Mouse (Mus musculus): Measurements from ENCODE around the gene 1700020N01Rik. TPM values are rescaled to one million over a fixed set of nuclear protein-coding genes. Genes with fewer than 3 reads are reported as not detected.
A peak's percentile ranks its signal among the peaks of the same experiment; 100 is the strongest.

Gene 1700020N01Rik
- polyA plus RNA-seq, 1 experiment from 2014 or later: not detected

DNA sequence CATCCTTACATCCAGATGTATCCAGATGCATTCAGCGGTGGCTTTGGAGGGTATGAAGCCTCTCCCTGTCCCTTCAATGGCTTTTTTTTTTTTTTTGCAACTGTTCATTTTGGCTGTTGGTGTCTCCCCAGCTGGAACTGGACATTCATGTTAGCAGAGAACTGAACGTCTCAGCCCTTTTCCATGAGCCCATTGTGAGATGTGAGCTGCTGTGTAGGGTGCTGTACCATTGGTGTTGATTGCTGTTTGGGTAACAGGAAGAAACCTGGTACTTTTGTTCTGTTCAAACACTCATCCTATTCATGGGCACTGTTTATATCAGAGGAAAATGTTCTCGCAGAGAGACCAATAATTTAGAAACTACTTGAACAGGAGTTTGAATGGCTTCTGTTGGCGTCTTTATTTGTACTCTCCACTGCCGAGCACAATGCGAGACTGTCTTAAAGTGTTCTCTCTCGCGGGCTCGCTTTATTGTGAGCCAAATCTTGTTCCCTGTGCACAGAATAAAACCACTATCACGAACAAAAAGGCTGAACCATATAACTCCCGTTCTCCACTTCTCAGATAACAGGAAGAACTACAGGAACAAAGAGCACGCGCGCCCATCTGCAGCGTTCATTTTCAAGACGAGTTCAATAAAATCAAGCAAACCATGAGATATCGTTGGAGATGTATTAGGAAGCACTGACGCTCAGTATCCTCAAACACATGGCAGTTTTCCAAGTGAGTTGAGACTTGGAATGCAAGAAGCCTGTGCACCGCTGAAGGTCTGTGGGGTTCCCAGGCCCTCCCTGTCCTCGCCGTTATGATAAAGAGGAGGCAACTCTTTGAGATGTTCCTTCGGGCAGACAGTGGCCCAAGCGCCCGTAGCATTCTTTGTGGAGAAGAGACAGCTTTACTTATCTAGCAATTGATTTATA is 59.7 kb downstream of the 1700020N01Rik start:
- no peak overlapping the region for H3K4me2 ChIP-seq (ENCODE audit: low read depth, low read length)
- H3K9me3 ChIP-seq (ENCODE audit: control insufficient read depth, low read length): no peaks in the 10 kb centered on the region
- WGBS: 85% methylated on average over 24 of the region's 24 CpGs

GRCm38 (mm10) chr10:21653469-21653868 is 60.5 kb downstream of the 1700020N01Rik start:
- no peaks in the 10 kb centered on the region for H3K36me3 ChIP-seq (ENCODE audit: control insufficient read depth, insufficient read depth, low read length)
- no peak overlapping the region for H3K4me3 ChIP-seq (ENCODE audit: low read length)
- H3K4me2 ChIP-seq (ENCODE audit: low read depth, low read length): no peak overlapping the region
- ATAC-seq: no peak
- 90% methylated on average over 7 of the region's 7 CpGs for WGBS
- no peaks in the 10 kb centered on the region for H3K9me3 ChIP-seq (ENCODE audit: control insufficient read depth, low read length)
- H3K9ac ChIP-seq (ENCODE audit: low read depth, low read length): no peak overlapping the region
- no peaks in the 10 kb centered on the region for H3K4me1 ChIP-seq (ENCODE audit: control insufficient read depth, insufficient read depth, low read length)
- H3K27me3 ChIP-seq (replicated peaks; ENCODE audit: control insufficient read depth, insufficient read depth, low read length): no peaks in the 10 kb centered on the region
- H3K27ac ChIP-seq (ENCODE audit: low read length): no peak overlapping the region

More for the DNA sequence above, 59.7 kb downstream of the 1700020N01Rik start:
- Histone ChIP-seq H3K4me3 (ENCODE audit: low read length) (no peak overlapping the region), H3K27me3 (replicated peaks; ENCODE audit: control insufficient read depth, insufficient read depth, low read length) (no peaks in the 10 kb centered on the region), H3K36me3 (ENCODE audit: control insufficient read depth, insufficient read depth, low read length) (no peaks in the 10 kb centered on the region), H3K27ac (ENCODE audit: low read length) (no peak overlapping the region), H3K4me1 (ENCODE audit: control insufficient read depth, insufficient read depth, low read length) (no peaks in the 10 kb centered on the region), H3K9ac (ENCODE audit: low read depth, low read length) (no peak overlapping the region)
- no peak for ATAC-seq

DNA sequence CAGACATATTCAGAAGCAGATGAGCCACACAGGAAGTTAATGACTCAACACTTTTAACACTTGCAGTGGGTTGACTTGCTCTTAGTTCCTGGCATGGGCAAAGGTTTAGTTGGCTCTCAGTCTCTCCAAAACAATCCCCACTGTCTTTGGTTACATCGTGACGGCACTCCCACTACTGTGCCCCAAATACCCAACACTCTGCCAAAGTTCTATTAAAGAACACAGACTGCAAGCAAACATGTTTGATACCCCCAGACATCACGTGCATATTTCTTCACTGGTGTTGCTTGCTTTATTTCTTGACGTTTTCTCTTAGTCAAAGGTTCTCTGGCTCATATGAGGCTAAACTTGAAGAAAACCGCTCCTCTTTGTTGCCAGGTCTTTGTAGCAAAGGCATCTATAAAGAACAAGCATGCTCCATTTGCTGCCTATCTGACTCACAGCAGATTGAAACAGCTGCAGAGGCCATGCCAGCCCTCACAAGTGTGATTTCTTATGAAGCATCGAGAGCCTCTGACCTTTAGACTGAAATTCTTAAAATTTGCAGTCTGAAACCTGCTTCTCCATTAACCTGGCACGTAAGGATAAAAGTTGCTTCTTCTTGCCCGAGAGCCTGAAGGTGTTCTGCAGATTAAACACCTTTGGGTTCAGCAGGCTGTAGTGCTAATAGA is 66.8 kb downstream of the 1700020N01Rik start:
- 82% methylated on average over 8 of the region's 8 CpGs for WGBS
- Histone ChIP-seq H3K9ac (ENCODE audit: low read depth, low read length) (no peak overlapping the region), H3K4me1 (ENCODE audit: control insufficient read depth, insufficient read depth, low read length) (no peaks in the 10 kb centered on the region), H3K36me3 (ENCODE audit: control insufficient read depth, insufficient read depth, low read length) (no peaks in the 10 kb centered on the region), H3K4me2 (ENCODE audit: low read depth, low read length) (no peak overlapping the region), H3K27ac (ENCODE audit: low read length) (no peak overlapping the region), H3K9me3 (ENCODE audit: control insufficient read depth, low read length) (no peaks in the 10 kb centered on the region), H3K27me3 (replicated peaks; ENCODE audit: control insufficient read depth, insufficient read depth, low read length) (no peaks in the 10 kb centered on the region), H3K4me3 (ENCODE audit: low read length) (no peak overlapping the region)
- no peak for ATAC-seq

GRCm38 (mm10) chr10:21668976-21669375 is 76.0 kb downstream of the 1700020N01Rik start:
- ATAC-seq: peak; percentile 69
- no peak overlapping the region for H3K4me3 ChIP-seq (ENCODE audit: low read length)
- no peak overlapping the region; the same call in 1 of the 2 replicates for H3K27ac ChIP-seq (ENCODE audit: low read length)
- no peaks in the 10 kb centered on the region for H3K36me3 ChIP-seq (ENCODE audit: control insufficient read depth, insufficient read depth, low read length)
- 0 out of 2 replicates have a peak, but pooled peaks cover 2% of the 10 kb centered on the region for H3K4me1 ChIP-seq (ENCODE audit: control insufficient read depth, insufficient read depth, low read length)
- H3K4me2 ChIP-seq (ENCODE audit: low read depth, low read length): peak overlapping the region; percentile 38
- H3K9me3 ChIP-seq (ENCODE audit: control insufficient read depth, low read length): no peaks in the 10 kb centered on the region
- WGBS: 47% methylated on average over 17 of the region's 17 CpGs
- no peaks in the 10 kb centered on the region for H3K27me3 ChIP-seq (replicated peaks; ENCODE audit: control insufficient read depth, insufficient read depth, low read length)
- peak overlapping the region; percentile 21; the same call in 1 of the 2 replicates for H3K9ac ChIP-seq (ENCODE audit: low read depth, low read length)

DNA sequence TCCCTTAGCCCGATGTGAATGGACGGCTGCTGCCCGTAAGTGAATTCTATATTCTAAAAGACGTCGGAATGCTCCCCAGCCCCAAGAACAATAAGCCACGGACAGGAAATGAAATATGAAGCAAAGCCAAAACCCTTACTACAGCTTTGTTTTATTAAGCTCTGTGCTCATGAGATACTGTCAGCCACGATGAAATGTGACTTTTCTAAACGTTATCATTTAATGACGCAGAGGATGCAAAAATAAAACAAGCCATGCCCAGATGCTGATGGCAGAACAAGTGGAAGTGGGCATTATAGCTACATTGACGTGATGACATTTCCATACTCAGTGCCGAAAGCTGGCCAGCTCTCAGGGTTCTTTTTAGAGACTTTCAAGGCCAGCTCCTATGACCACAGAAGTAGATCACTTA is 76.8 kb downstream of the 1700020N01Rik start:
- Histone ChIP-seq H3K4me1 (ENCODE audit: control insufficient read depth, insufficient read depth, low read length) (0 out of 2 replicates have a peak, but pooled peaks cover 2% of the 10 kb centered on the region), H3K27me3 (replicated peaks; ENCODE audit: control insufficient read depth, insufficient read depth, low read length) (no peaks in the 10 kb centered on the region), H3K4me2 (ENCODE audit: low read depth, low read length) (no peak overlapping the region), H3K9ac (ENCODE audit: low read depth, low read length) (no peak overlapping the region), H3K27ac (ENCODE audit: low read length) (no peak overlapping the region), H3K9me3 (ENCODE audit: control insufficient read depth, low read length) (no peaks in the 10 kb centered on the region), H3K36me3 (ENCODE audit: control insufficient read depth, insufficient read depth, low read length) (no peaks in the 10 kb centered on the region), H3K4me3 (ENCODE audit: low read length) (no peak overlapping the region)
- ATAC-seq: no peak
- WGBS: 60% methylated on average over 11 of the region's 11 CpGs

GRCm38 (mm10) chr10:21670168-21670567 is 77.2 kb downstream of the 1700020N01Rik start:
- peak overlapping the region; percentile 7; the same call in 1 of the 2 replicates for H3K27ac ChIP-seq (ENCODE audit: low read length)
- no peak overlapping the region for H3K9ac ChIP-seq (ENCODE audit: low read depth, low read length)
- no peak overlapping the region for H3K4me2 ChIP-seq (ENCODE audit: low read depth, low read length)
- no peaks in the 10 kb centered on the region for H3K27me3 ChIP-seq (replicated peaks; ENCODE audit: control insufficient read depth, insufficient read depth, low read length)
- no peak overlapping the region for H3K4me3 ChIP-seq (ENCODE audit: low read length)
- H3K36me3 ChIP-seq (ENCODE audit: control insufficient read depth, insufficient read depth, low read length): no peaks in the 10 kb centered on the region
- 0 out of 2 replicates have a peak, but pooled peaks cover 2% of the 10 kb centered on the region for H3K4me1 ChIP-seq (ENCODE audit: control insufficient read depth, insufficient read depth, low read length)
- no peak for ATAC-seq
- 74% methylated on average over 5 of the region's 5 CpGs for WGBS
- H3K9me3 ChIP-seq (ENCODE audit: control insufficient read depth, low read length): no peaks in the 10 kb centered on the region

Other genes with a start within 250 kb of the 1700020N01Rik start
- gene Aldh8a1, start 215.9 kb upstream of the 1700020N01Rik start, polyA plus RNA-seq (2015; fragmentation: Nextera tagmentation; extraction: Ambion mirVana): 0.24 and 1.1 TPM in 2 replicates

Measured in intestine, embryonic 16.5 days (tissue).